Mouse (Mus musculus): ENCODE measurements around the gene Ccnd2. TPM values are rescaled to one million over a fixed set of nuclear protein-coding genes. Genes with fewer than 3 reads are reported as not detected.

The Ccnd2 gene
- polyA plus RNA-seq, 1 experiment, result 42.9 TPM

GRCm38 (mm10) chr6:127081820-127082219 is 70.2 kb downstream of the Ccnd2 start:
- no peak overlapping the region for H3K4me3 ChIP-seq (ENCODE audit: low read depth, low read length)
- WGBS, result 71% methylated on average over 6 of the region's 6 CpGs
- TF ChIP-seq CTCF (IDR thresholded peaks at IDR 0.05; ENCODE audit: extremely low read depth, insufficient read length, insufficient replicate concordance, low read depth, low read length) (no peak), POLR2A (IDR thresholded peaks at IDR 0.05; ENCODE audit: low read depth, low read length) (no peak)
- H3K27ac ChIP-seq (ENCODE audit: insufficient read depth, low read depth, low read length), result no peak overlapping the region
- peaks cover 22% of the 10 kb centered on the region for H3K27me3 ChIP-seq (ENCODE audit: control insufficient read depth, insufficient read depth, low read length)
- peaks cover 6% of the 10 kb centered on the region; the same call in 1 of the 2 replicates for H3K4me1 ChIP-seq (ENCODE audit: control insufficient read depth, insufficient read depth, insufficient read length, low read length)
- peaks cover 3% of the 10 kb centered on the region for H3K36me3 ChIP-seq (ENCODE audit: control insufficient read depth, insufficient read depth, low read length)

DNA sequence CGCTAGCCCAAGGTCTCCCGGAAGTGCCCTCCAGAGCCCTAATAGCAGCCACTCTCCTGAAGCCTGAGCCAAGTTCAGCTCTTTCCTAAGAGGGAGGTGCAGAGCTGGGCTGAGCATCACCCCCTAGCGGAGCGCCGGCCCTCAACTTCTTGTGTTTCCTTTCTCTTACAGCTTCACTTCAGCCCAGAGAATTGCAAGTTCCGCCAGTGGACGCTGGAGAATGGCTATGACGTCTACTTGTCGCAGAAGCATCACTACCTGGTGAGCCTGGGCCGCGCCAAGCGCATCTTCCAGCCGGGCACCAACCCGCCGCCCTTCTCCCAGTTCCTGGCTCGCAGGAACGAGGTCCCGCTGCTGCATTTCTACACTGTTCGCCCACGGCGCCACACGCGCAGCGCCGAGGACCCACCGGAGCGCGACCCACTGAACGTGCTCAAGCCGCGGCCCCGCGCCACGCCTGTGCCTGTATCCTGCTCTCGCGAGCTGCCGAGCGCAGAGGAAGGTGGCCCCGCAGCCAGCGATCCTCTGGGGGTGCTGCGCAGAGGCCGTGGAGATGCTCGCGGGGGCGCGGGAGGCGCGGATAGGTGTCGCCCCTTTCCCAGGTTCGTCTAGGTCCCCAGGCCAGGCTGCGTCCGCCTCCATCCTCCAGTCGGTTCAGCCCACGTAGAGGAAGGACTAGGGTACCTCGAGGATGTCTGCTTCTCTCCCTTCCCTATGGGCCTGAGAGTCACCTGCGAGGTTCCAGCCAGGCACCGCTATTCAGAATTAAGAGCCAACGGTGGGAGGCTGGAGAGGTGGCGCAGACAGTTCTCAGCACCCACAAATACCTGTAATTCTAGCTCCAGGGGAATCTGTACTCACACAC is 71.9 kb downstream of the Ccnd2 start:
- H3K4me3 ChIP-seq (ENCODE audit: low read depth, low read length), result peak overlapping the region; percentile 45
- TF ChIP-seq POLR2A (IDR thresholded peaks at IDR 0.05; ENCODE audit: low read depth, low read length) (no peak), CTCF (IDR thresholded peaks at IDR 0.05; ENCODE audit: extremely low read depth, insufficient read length, insufficient replicate concordance, low read depth, low read length) (peak; percentile 23; the same call in 1 of the 2 replicates)
- 3% methylated on average over 59 of the region's 59 CpGs for WGBS
- no peaks in the 10 kb centered on the region for H3K36me3 ChIP-seq (ENCODE audit: control insufficient read depth, insufficient read depth, low read length)
- H3K4me1 ChIP-seq (ENCODE audit: control insufficient read depth, insufficient read depth, insufficient read length, low read length), result peaks cover 6% of the 10 kb centered on the region; the same call in 1 of the 2 replicates
- H3K27ac ChIP-seq (ENCODE audit: insufficient read depth, low read depth, low read length), result no peak overlapping the region
- peaks cover 27% of the 10 kb centered on the region for H3K27me3 ChIP-seq (ENCODE audit: control insufficient read depth, insufficient read depth, low read length)

Other genes starting within 250 kb of the Ccnd2 start
- 0.18 TPM in 2 replicates for gene Dyrk4, start 230.4 kb downstream of the Ccnd2 start, polyA plus RNA-seq (2012; rRNA removed)
- gene Rad51ap1, start 212.6 kb downstream of the Ccnd2 start, polyA plus RNA-seq (2012; rRNA removed), result 1.1 and 2.3 TPM in 2 replicates
- 0.57 and 1.1 TPM in 2 replicates for gene D6Wsu163e, start 212.2 kb downstream of the Ccnd2 start, polyA plus RNA-seq (2012; rRNA removed)
- gene Fgf6, start 136.6 kb downstream of the Ccnd2 start, polyA plus RNA-seq (2012; rRNA removed), result not detected in 2 replicates
- gene Fgf23, start 79.3 kb downstream of the Ccnd2 start, polyA plus RNA-seq (2012; rRNA removed), result 0.19 TPM in 1 of 2 replicates, not detected in the other
- gene Tigar, start 42.6 kb downstream of the Ccnd2 start, polyA plus RNA-seq (2012; rRNA removed), result 1.3 and 1.7 TPM in 2 replicates

Data from small intestine, adult 2 months (tissue).